Mouse (Mus musculus) lung, embryonic 14.5 days (tissue): ENCODE measurements at regions not wholly inside any gene's neighbourhood (a gene's known extent, or its start where the extent isn't known, plus 50 kb on each side); places are given as distances from the start of the nearest gene placed in this dataset.

Experiments
- ATAC-seq: fragments of 200-750 bp; cut with Nextera tagmentation; 2 replicates; pipeline ENCODE4 v1.8.0; 2017; ENCODE audit warnings: mild to moderate bottlenecking, moderate TSS enrichment, moderate library complexity; ENCODE audit not compliant: insufficient read depth
- DNase-seq: peaks from one replicate; pipeline ENCODE4 v3.0.0-alpha.2; 2015
- H3K27ac ChIP-seq: fragments of 300-500 bp; sonication (generic); 2 replicates; pipeline ENCODE4 v1.5.1; 2014; ENCODE audit warnings: low read depth, mild to moderate bottlenecking, moderate library complexity
- H3K27me3 ChIP-seq: fragments of 300-500 bp; sonication (generic); 2 replicates; pipeline ENCODE4 v1.6.1; 2014; ENCODE audit warnings: low read length, control low read depth; ENCODE audit not compliant: insufficient read depth
- H3K36me3 ChIP-seq: fragments of 300-500 bp; sonication (generic); 2 replicates; pipeline ENCODE4 v1.6.1; 2014; ENCODE audit warnings: control low read depth; ENCODE audit not compliant: insufficient read depth
- H3K4me1 ChIP-seq: fragments of 300-500 bp; sonication (generic); 2 replicates; pipeline ENCODE4 v1.6.1; 2014; ENCODE audit warnings: antibody characterized with exemption, control low read depth; ENCODE audit not compliant: insufficient read depth
- H3K4me2 ChIP-seq: fragments of 300-500 bp; sonication (generic); 2 replicates; pipeline ENCODE4 v1.6.1; 2014; ENCODE audit warnings: mild to moderate bottlenecking
- H3K4me3 ChIP-seq: fragments of 300-500 bp; sonication (generic); 2 replicates; pipeline ENCODE4 v1.5.1; 2014; ENCODE audit warnings: low read depth, low read length
- H3K9ac ChIP-seq: fragments of 300-500 bp; sonication (generic); 2 replicates; pipeline ENCODE4 v1.6.1; 2014
- H3K9me3 ChIP-seq: fragments of 300-500 bp; sonication (generic); 2 replicates; pipeline ENCODE4 v1.6.1; 2016; ENCODE audit warnings: low read depth, low read length, control low read depth
- CTCF ChIP-seq: IDR thresholded peaks from 2 replicates; pipeline ENCODE4 v1.5.1; 2016; ENCODE audit warnings: antibody characterized with exemption, low read depth
- WGBS: fragments of 180-500 bp; shearing (Covaris S2); extraction: QIAGEN DNeasy Blood & Tissue Kit; methylation state at CpG from one replicate; pipeline ENCODE4 v1.1.7; 2014; 5-methylcytosine and 5-hydroxymethylcytosine counted together

DNA sequence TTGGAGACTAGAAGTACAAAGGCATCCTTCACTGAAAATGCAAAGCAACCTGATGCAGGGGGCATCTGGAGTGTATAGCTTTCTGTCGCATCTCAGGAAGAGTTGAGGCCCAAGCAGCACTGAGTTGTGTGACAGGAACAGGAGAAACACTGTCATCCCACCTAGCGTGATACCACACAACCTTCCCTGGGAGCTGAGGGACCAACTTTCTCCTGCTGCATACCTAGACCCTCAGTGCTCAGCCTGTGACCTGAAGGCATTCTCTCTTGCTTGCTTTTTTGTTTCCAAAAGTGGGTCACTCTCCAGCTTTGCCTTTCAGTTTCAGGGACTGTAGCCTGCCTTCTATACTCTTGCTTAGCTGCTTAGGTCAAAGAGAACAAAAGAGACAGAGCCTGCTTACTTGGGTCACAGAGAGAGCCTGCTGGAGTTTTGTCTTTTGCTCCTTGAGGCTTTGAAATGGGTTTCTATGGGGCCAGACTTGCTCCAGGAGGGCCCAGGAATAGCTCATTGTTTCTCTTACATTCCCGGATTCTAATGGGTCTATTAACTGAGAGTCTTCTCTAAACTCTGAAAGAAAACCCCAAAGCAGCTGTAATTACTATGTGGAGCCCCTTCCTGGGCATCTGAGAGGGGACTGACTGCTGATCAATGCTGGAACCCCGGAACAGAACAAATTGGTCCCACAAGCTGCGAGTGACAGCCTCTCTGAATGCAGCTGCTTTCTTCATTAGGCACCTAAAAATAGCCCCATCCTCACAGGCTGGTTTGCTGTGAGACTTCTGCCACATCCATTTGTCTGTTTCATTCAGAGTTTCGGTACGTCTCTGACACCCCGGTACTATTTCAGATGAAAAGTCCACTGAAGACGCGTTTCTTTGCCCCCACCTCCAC, 73.9 kb upstream of the Atxn1 start:
- H3K4me2 ChIP-seq, result no peak overlapping the region
- H3K36me3 ChIP-seq, result no peaks in the 10 kb centered on the region
- TF ChIP-seq CTCF, result no peak
- no peak overlapping the region for H3K4me3 ChIP-seq
- H3K27ac ChIP-seq, result no peak overlapping the region
- WGBS, result 65% methylated on average over 10 of the region's 10 CpGs
- no peaks in the 10 kb centered on the region for H3K4me1 ChIP-seq
- DNase-seq (no peak), ATAC-seq (no peak)
- H3K9me3 ChIP-seq, result no peaks in the 10 kb centered on the region
- no peaks in the 10 kb centered on the region for H3K27me3 ChIP-seq
- H3K9ac ChIP-seq, result no peak overlapping the region

GRCm38 (mm10) chr13:46032281-46032680, 67.5 kb upstream of the Atxn1 start:
- no peak for TF ChIP-seq CTCF
- ATAC-seq (no peak), DNase-seq (no peak)
- no peak overlapping the region for H3K4me2 ChIP-seq
- H3K4me3 ChIP-seq, result no peak overlapping the region
- H3K4me1 ChIP-seq, result no peaks in the 10 kb centered on the region
- no peak overlapping the region for H3K27ac ChIP-seq
- no peaks in the 10 kb centered on the region for H3K9me3 ChIP-seq
- H3K27me3 ChIP-seq, result no peaks in the 10 kb centered on the region
- no peak overlapping the region for H3K9ac ChIP-seq
- whole genome bisulfite sequencing, result 58% methylated on average over 2 of the region's 2 CpGs
- no peaks in the 10 kb centered on the region for H3K36me3 ChIP-seq

- TF ChIP-seq CTCF, result no peak
- WGBS, result 0% methylated on average over 2 of the region's 2 CpGs
- no peak for ATAC-seq
- Histone ChIP-seq H3K9me3 (no peaks in the 10 kb centered on the region), H3K36me3 (no peaks in the 10 kb centered on the region), H3K27ac (no peak overlapping the region), H3K4me1 (0 out of 2 replicates have a peak, but pooled peaks cover 7% of the 10 kb centered on the region), H3K4me3 (no peak overlapping the region), H3K4me2 (no peak overlapping the region), H3K9ac (no peak overlapping the region), H3K27me3 (no peaks in the 10 kb centered on the region)
- DNase-seq, result no peak
Observed at GRCm38 (mm10) chr13:46026018-46026417, 61.2 kb upstream of the Atxn1 start.

DNA sequence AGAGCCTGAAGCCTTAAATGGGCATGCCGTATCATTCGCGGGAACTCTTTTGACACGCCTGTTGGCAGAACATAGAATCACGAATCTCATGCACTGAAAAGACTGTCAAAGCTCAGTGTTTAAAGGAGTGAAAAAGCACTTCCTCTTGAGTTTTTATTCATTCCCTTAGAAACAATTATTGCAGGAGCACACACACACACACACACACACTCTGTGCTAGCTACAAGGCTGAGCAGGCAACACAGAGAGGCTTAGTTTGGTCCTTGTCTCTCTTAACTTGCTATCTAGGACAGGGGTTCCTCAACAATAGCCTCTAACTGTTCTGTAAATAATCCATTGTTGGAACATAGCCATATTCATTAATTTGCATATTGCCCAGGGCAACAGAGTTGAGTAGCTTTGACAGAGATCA, 58.8 kb upstream of the Atxn1 start:
- no peak overlapping the region for H3K27ac ChIP-seq

DNA sequence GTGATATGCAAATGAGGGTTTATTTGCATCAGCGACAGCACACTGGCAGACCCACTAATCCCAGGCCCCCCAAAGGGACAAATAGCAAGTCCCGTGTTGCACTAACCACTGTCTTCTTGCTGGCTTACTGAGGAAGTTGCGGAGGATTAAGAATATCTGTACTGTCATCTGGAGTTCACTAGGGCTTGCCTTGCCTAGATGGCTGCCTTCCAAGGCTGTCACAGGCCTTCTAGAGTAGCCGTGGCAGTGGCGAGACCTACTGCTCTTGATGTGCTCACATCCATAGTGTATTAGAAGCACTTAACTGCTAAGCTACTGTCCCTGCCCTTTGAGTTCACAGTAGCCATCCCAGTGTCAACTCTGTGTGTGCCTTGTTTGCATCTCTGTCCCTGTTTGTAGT, 58.4 kb upstream of the Atxn1 start:
- ATAC-seq (no peak; the same call in 1 of the 2 replicates), DNase-seq (peak; percentile 47)
- TF ChIP-seq CTCF, result no peak
- Histone ChIP-seq H3K27ac (no peak overlapping the region), H3K27me3 (no peaks in the 10 kb centered on the region), H3K4me3 (no peak overlapping the region), H3K9ac (no peak overlapping the region), H3K36me3 (no peaks in the 10 kb centered on the region), H3K4me2 (no peak overlapping the region), H3K4me1 (peaks cover 16% of the 10 kb centered on the region; the same call in 1 of the 2 replicates), H3K9me3 (no peaks in the 10 kb centered on the region)
- WGBS, result 36% methylated on average over 5 of the region's 5 CpGs

More for the DNA sequence above, 58.8 kb upstream of the Atxn1 start:
- TF ChIP-seq CTCF, result no peak
- WGBS, result 50% methylated on average over 5 of the region's 5 CpGs
- Histone ChIP-seq H3K4me1 (peaks cover 15% of the 10 kb centered on the region; the same call in 1 of the 2 replicates), H3K9me3 (no peaks in the 10 kb centered on the region), H3K27me3 (no peaks in the 10 kb centered on the region), H3K4me2 (no peak overlapping the region), H3K36me3 (no peaks in the 10 kb centered on the region), H3K4me3 (no peak overlapping the region), H3K9ac (no peak overlapping the region)
- no peak for ATAC-seq
- peak; percentile 68 for DNase-seq

DNA sequence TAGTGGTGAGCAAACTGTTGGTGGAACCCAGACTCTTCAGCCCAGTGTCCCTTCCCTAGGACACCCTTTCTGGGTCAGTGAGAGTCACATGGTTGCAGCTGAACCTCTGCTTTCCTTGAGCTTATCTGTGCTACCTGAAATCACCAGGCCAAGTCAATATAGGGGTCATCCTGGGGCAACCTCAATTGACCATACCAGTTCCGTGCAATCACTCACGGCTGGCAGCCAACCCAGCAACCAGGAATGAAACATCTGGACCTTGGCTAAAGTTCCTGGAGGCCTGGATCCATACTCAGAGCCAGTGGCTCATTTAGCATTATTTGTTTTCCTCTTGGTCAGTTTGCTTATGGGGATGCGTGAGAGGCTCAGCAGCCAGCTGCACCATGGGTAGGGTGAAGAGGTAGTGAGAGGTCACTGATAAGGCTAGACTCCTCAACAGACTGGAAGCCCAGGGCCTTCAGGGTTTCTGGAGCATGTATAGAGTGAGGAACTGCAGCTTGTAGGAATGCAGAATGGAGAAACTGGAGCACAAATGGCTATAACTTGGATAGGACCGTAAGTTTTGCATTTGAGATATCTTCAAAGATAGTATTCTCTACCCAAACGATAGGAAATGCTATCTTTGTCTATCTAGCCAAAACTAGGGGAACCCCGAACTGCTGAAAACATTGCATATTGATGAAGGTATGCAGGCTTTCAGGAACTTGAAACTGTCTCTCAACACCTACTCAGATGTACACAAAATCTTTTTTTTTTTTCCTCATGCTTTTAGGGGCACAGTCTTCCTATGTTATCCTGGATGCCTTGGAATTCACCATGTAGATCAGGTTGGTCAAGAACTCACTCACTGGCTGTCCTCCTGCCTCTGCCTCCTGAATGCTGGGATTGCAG, 56.4 kb upstream of the Atxn1 start:
- Histone ChIP-seq H3K9ac (no peak overlapping the region), H3K9me3 (no peaks in the 10 kb centered on the region), H3K4me3 (no peak overlapping the region), H3K27me3 (no peaks in the 10 kb centered on the region), H3K27ac (no peak overlapping the region), H3K4me1 (peaks cover 16% of the 10 kb centered on the region; the same call in 1 of the 2 replicates), H3K36me3 (no peaks in the 10 kb centered on the region), H3K4me2 (no peak overlapping the region)
- ATAC-seq (no peak), DNase-seq (no peak)
- no peak for TF ChIP-seq CTCF
- 64% methylated on average over 6 of the region's 6 CpGs for WGBS
